Mouse (Mus musculus) left cerebral cortex, adult 6 months (tissue): ENCODE results near the gene Gm18336. TPM values are rescaled to one million over a fixed set of nuclear protein-coding genes. Genes with fewer than 3 reads are reported as not detected.

ENCODE experiments used
- long read RNA-seq, 2 experiments: library from polyadenylated mRNA; unstranded; transcript quantifications; one replicate each; pipeline ENCODE4 v2.0.0; 2019 to 2020
- polyA plus RNA-seq: library from polyadenylated mRNA; unstranded; fragments of <200 nt; fragmentation: Nextera tagmentation; gene quantifications from 2 replicates; pipeline ENCODE4 v1.2.3, GENCODE M21; 2021

Gm18336 gene
- polyA plus RNA-seq = not detected in 2 replicates
- long read RNA-seq, experiment 1 = 0 reads
- long read RNA-seq, experiment 2 = 0 reads

DNA sequence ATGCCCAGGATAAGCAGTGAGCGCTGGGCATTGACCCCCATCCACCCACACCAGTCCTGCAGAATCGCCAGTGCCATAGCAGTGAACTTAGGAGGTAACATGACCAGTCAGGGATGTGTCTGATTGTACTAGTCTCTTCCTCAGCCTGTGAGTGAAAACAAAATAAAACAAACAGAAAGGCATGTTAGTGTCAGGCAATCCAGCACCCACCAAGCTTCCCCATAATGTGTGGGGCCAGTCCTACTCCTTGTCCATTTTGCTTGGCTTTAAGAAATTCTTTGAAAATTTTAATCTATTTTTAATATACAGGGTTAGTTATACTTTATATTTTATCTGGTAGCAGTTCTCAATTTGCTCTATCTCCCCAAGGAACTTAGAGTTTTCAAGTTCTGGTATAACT is at the start of gene Gm18336:
TSS of gene Gm18336 (minus strand) at position 101 of the 400 bp plus-strand sequence.

DNA sequence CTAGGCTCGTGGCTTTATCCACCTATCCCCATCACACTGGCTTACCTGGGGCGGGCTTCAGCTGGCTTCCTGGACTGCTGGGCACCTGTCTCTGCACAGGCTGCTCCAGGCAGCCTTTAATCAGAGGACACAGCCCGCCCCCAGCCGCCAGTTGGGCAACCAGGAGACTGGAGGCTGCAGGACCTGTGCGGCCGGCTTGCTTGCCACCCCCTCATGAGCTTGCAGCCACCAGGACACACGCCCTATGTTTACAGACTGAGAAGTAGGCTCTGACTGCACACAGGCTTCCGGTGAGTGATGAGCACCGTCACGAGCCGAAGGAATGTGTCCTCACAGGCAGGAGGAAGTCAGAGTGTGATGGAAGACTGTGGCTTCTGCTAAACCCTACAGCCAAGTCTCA is 36.7 kb upstream of the Gm18336 start, which contains the start of gene Trex2:
TSS of gene Trex2 (minus strand) at position 93 of the 400 bp plus-strand sequence.

DNA sequence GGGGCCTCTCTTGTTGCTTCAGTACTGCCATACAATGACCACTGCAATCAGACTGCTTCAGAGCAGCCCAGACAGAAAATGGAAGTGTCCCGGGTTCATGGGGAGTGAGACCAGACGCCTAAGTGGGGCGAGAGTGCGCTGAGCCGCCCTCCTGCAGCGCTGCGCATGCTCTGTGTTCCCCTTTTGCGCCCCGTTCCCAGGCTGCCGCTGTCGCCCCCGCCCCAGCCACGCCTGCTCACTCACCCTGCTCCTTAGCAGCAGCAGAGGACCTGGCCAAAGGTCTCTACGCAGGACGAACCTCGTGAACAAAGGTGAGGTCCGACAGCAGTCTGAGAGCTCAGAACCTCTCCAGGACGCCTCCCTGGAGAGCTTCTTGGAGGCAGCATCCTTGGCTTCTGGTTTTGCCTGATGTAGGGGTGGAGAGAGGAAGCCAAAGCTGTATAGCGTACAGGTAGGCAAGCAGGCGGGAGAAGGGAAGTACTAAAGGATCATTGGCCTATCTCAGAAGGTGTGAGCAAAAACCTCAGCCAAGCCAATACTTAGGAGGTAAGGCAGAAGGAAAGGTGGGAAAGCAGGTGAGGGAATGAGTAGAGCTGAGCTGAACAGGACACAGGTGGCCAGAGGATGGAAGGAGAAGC is 12.5 kb upstream of the Gm18336 start, which contains the start of gene Zfp92:
TSS of gene Zfp92 (plus strand) at position 217 of the 638 bp plus-strand sequence.

Other genes with a start within 250 kb of the Gm18336 start
- gene Xlr5b, start 249.9 kb downstream of the Gm18336 start, polyA plus RNA-seq = not detected in 2 replicates
- gene DXBay18, start 249.3 kb downstream of the Gm18336 start, polyA plus RNA-seq = 0.28 TPM in 1 of 2 replicates, not detected in the other
- not detected in 2 replicates for gene Spin2d, start 221.7 kb downstream of the Gm18336 start, polyA plus RNA-seq
- gene Xlr3b, start 206.5 kb downstream of the Gm18336 start, polyA plus RNA-seq = 1.3 and 3.3 TPM in 2 replicates
- gene Xlr4b, start 184.4 kb downstream of the Gm18336 start, polyA plus RNA-seq = 0.48 TPM in 1 of 2 replicates, not detected in the other
- 16.8 and 21.8 TPM in 2 replicates for gene F8a, start 170.4 kb downstream of the Gm18336 start, polyA plus RNA-seq
- gene Xlr4c, start 155.6 kb downstream of the Gm18336 start, polyA plus RNA-seq = not detected in 2 replicates
- gene Xlr3c, start 133.3 kb downstream of the Gm18336 start, polyA plus RNA-seq = not detected in 2 replicates
- gene Xlr5a, start 105.8 kb downstream of the Gm18336 start, polyA plus RNA-seq = 0.31 TPM in 1 of 2 replicates, not detected in the other
- 0.20 TPM in 1 of 2 replicates, not detected in the other for gene Xlr5c, start 105.8 kb downstream of the Gm18336 start, polyA plus RNA-seq
- gene Gm45015, start 61.9 kb downstream of the Gm18336 start, polyA plus RNA-seq = not detected in 2 replicates
- 3.4 and 3.9 TPM in 2 replicates for gene Zfp275, start 56.1 kb downstream of the Gm18336 start, polyA plus RNA-seq
- gene Zfp92, start 12.4 kb upstream of the Gm18336 start, polyA plus RNA-seq = 0.55 and 0.64 TPM in 2 replicates
- gene Trex2, start 36.6 kb upstream of the Gm18336 start, polyA plus RNA-seq = not detected in 2 replicates
- gene Haus7, start 60.3 kb upstream of the Gm18336 start, polyA plus RNA-seq = 13.6 and 16.0 TPM in 2 replicates
- gene Bgn, start 84.9 kb upstream of the Gm18336 start, polyA plus RNA-seq = 13.0 and 24.0 TPM in 2 replicates
- gene Atp2b3, start 104.3 kb upstream of the Gm18336 start, polyA plus RNA-seq = 12.5 and 14.4 TPM in 2 replicates
- 0.13 and 0.20 TPM in 2 replicates for gene Dusp9, start 240.7 kb upstream of the Gm18336 start, polyA plus RNA-seq